Mouse (Mus musculus): Measurements from ENCODE around the gene Rbms3.

Gene Rbms3

DNA sequence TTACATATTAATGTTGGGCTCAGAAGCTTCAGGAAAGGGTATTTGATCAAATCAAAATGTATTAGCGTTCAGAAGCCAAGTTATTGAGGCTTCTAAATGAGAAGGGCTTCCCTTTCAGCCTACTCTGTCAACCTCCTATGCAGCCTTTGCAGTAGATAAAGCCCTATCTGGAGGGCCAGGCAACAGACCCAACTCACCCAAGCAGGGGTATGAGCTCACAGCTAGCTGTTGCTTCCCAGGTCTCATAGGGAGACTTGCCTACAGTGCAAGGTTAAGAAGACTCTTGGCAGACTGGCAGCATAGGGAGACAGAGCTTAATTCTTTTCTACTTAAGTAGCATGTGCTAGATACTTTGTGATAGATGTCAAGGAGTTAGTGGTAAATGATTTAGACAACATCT is 926.6 kb downstream of the Rbms3 start:
- DNase-seq = no peak

GRCm38 (mm10) chr9:116702611-116703010 is 927.1 kb downstream of the Rbms3 start:
- DNase-seq = no peak

DNA sequence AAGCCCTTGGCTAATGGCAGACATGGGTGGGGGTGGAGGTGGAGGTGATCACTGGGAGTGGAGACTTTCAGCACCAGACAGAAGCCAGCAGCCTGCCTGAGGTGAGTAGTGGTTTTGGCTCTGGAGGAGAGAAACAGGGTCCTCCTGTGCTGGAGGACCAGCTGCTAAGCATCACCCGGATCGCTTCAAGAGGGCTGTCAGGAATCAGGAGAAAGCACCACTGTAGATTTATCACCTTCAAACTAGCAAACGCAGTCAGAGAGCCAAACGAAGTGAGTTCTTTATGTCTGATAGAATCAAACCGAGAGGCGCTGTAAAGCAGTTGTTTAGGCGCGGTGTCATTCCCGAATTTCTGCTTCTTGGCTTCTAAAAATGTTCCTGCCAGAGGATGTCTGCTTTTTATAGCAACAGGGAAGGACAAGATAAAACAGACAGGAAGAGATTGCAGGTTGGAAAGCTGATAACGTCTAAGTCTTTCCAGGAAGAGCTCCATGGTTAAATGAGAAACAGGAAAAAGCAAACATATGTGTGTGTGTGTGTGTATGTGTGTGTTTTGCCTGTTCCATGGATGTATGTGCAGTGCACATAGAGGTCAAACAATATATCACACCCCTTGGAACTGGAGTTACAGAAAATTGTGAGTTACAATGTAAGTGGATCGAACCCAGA is 928.1 kb downstream of the Rbms3 start:
- peak; percentile 47 to 49 for DNase-seq

- DNase-seq = no peak
Observed at GRCm38 (mm10) chr9:116688615-116689014, 941.1 kb downstream of the Rbms3 start.

DNA sequence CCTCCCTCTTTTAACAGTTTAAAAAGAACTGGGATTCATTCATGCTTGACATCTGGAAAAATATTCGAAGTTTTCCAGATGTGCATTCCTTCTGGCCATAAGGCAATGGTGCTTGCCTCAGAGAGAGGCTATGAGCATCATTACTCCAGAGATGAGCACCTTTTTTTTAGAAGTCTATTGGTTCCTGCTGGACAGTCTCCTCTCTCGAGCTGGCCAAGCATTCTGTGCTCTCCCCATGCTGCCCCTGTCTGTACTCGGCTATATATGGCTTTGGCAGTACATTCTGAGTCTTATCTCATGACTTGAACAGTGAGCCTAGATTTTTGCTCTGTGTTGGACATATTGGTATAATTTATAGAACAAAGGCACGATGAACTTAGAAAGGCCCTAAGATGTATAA is 952.6 kb downstream of the Rbms3 start:
- DNase-seq = peak in 1 of 2 experiments; percentile 17

DNA sequence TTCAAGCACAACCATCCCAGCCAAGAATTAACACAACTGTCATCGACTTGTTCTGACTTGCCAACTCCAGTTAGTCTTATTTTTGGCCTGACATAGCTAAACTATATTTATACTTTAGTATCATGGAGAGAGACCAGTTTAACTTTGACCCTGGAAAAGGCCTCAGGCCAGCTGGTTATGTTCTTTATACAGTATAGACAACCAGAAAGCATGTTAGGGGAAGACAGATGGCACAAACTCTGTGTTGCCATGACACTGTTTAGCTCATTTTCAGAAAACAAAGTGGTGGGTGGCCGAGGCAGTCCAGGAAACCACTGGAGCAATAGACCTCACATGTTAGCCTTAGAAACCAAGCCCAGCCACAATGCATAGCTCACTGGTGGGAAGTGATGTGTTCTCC is 953.3 kb downstream of the Rbms3 start:
- peak; percentile 36 to 55 for DNase-seq

- DNase-seq = no peak
Observed at GRCm38 (mm10) chr9:116674191-116674590, 955.5 kb downstream of the Rbms3 start.

DNA sequence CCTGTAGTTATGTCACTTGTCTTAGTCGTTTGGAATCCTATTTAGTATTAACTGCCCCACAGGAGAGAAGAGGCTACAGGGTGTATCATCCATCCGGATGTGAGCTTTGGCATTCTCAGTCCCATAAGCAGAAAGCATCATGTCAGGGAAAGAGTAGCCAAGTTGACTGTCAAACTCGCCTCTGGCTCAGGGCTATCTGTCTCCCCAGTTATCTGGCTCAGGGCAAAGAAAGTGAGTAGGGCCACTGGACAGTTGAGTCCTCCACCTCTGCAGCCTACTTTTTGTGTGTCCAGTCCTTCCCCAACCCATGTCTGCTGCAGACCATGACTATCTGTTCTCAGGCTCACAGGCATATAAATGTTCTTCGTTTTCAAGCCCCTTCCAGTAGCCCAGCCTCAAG is 968.7 kb downstream of the Rbms3 start:
- no peak for DNase-seq

GRCm38 (mm10) chr9:116659936-116660335 is 969.8 kb downstream of the Rbms3 start:
- DNase-seq = no peak

DNA sequence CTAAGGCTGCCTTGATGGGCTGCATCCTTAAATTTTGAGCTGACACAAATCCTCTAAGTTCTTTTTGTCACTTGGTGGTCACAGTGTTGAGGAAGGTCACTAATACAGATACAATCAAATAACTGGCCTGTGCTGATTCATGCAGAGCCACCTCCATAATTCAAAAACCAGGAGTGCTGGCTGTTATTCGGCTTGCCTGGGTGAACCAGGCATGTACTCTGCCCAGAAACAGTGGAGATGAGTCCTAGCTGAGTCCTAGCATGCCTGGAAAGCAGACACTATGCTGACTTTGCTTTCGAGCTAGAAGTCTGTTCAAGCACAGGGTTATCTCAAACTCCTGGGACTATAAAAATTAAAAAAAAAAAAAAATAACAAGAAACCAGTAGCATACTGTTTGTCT is 972.6 kb downstream of the Rbms3 start:
- DNase-seq = no peak

- no peak for DNase-seq
Observed at GRCm38 (mm10) chr9:116651414-116651813, 978.3 kb downstream of the Rbms3 start.

DNA sequence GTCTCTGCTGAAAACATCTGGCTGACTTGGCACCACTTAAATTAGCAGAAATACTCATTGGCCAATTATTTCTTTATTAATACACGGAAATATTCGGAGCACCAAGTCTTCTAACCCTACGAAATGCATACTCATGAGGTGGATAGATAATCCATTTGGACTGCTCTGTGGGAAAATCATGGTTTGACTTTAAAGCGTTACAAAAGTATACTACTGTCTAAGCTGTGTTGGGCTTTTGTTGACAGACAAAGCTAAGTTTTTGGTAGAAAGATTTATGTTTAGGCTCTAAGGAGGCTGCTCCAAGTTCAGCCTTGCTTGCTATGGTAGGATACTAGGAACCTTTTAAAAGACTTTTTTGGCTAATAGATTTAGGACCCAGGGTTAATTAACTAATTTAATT is 979.8 kb downstream of the Rbms3 start:
- DNase-seq = no peak

DNA sequence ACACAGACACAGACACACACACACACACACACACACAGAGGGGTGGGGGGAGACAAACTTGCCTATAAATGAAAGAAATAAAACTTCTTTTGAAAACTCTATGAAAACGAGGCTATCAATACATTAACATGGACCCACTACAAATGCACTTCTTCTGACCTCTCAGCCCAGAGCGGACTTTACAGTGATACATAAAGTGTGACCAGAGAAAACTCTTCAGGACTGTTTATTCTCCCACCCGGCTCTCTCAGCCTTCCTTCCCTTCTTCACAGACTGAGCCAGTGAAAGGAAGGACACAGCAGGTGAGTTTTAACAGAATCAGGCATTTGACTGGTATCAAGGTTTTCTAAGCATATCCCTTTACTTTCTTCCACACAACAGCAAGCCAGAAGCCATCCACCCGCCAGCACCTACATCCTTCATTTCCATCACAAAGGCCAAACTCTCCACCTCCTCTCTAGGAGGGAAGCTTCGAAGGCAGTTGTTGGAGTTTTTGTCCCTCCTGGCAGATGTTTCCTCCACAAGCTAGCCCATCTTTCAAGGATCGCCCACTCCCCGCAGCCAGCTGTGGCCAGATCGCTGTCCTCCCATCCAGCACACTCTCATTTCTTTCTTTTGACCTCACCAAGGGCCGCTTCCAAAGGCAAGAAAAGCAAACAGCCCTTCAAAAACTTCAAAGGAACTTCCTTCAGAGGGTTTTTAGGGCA is 980.5 kb downstream of the Rbms3 start:
- DNase-seq = peak; percentile 29 to 38

GRCm38 (mm10) chr9:116644616-116645015 is 985.1 kb downstream of the Rbms3 start:
- no peak for DNase-seq

DNA sequence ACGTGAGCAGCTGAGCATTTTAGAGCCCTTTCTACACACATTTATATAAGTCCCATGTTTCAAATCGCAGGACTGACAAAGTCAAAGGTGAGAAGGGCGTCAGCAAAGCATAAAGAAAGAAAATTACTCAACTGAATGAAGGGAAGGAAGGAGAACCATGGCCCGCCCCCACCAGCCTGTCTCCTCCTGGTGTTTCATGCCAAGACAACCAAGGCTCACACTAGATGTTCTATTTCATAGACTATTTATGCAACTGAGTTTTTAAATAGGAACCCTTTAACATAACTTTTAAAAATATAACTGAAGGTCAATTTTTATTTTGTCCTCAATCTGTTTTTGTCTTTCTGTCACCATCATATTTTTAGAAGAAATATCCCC is 989.4 kb downstream of the Rbms3 start:
- DNase-seq = peak in 1 of 2 experiments; percentile 28

DNA sequence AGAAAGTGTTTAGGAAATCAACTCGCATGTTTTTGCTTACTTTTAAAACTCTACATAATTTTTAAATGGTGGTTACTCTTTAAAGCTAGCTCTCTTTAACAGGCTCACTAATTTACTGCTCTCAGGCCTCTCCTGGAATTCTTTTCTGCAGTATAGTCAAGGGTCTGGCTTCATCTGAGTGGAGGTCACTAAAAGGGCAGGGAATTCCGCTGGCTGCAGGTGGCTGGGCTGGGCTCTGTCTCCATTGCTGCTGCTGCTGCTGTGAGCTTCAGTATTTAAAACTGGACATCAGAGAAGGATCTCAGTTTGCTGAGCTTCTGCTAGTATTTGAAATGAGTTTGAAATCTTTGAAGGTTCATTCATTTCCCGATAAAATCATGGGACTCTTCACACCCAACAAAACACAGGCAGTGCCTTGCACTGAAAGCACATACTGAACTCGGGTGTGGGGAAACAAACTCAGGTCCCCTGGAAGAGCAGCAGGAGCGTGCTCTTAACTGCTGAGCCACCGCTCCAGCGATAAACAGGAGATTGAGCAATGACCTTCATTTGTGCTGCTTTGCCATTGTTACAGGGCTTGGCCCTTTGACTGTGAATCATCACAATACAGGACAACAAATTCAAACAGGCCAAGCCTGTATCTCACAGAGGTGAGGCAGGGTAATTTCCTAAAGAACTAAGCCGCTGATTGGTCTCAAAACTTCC is 990.0 kb downstream of the Rbms3 start:
- peak in 1 of 2 experiments; percentile 35 for DNase-seq

- DNase-seq = no peak
Observed at GRCm38 (mm10) chr9:116633786-116634185, 995.9 kb downstream of the Rbms3 start.

GRCm38 (mm10) chr9:116633075-116633474 is 996.6 kb downstream of the Rbms3 start:
- DNase-seq = no peak

DNA sequence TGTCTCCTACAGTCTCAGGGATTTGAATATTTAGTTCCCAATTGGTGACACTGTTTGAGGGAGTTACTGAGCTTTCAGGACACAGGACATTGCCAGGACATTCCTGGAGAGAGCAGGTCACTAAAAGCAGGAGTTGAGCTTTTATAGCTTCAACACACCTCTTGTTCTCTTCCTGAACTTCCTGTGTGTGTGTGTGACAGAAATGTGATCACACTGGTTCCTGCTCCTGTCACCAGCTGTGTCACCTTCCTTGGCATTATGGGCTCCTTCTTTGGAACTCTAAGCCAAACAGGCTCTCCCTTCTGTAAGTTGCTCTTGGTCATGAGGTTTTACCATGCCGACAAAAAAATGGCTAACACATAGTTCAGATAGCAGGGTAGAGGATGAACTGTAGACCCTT is 997.9 kb downstream of the Rbms3 start:
- no peak for DNase-seq

DNA sequence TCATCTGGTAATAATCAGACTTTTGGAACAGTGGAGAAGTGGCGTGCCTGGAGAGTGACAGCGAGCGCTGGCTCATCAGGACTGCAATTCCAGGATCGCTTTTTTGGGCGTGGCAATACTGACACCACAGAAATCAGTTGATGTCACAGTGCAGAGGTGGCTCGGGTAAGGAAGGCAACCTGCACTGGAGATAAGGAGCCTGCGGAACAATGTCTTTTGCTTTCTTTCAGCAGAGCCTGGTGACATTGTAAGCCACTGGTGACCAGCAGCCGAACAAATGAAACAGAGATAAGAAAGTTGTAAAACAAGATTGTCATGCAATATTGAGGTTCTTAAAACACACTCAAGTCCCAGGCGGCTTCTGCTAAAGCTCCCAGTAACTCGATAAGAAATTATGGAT is 998.9 kb downstream of the Rbms3 start:
- no peak for DNase-seq

- DNase-seq = no peak
Observed at GRCm38 (mm10) chr9:116620434-116620833, 1009.3 kb downstream of the Rbms3 start.

- DNase-seq = no peak
Observed at GRCm38 (mm10) chr9:116618886-116619285, 1010.8 kb downstream of the Rbms3 start.

- no peak for DNase-seq
Observed at GRCm38 (mm10) chr9:116613276-116613675, 1016.4 kb downstream of the Rbms3 start.

- no peak for DNase-seq
Observed at GRCm38 (mm10) chr9:116596046-116596445, 1033.7 kb downstream of the Rbms3 start.

Measured in kidney, postnatal 4 days (tissue).